Mouse (Mus musculus) G1E (cell line): ENCODE data around the gene Arhgef7.

Source experiments
- CTCF ChIP-seq: IDR thresholded peaks from 2 replicates; pipeline ENCODE4 v1.5.1; 2012; ENCODE audit warnings: low read depth, low read length, inconsistent platforms, mixed read lengths
- GATA1 ChIP-seq: IDR thresholded peaks from 2 replicates; pipeline ENCODE4 v1.6.1; 2012; ENCODE audit warnings: borderline replicate concordance, low read length, inconsistent platforms, mixed read lengths
- GATA2 ChIP-seq: IDR thresholded peaks from 2 replicates; pipeline ENCODE4 v1.6.1; 2012; ENCODE audit warnings: low read depth, low read length, inconsistent platforms, borderline replicate concordance
- TAL1 ChIP-seq: conservative IDR thresholded peaks from 2 replicates; pipeline ENCODE4 v1.6.1; 2012; ENCODE audit warnings: low read depth, low read length, inconsistent platforms, mixed read lengths

GRCm38 (mm10) chr8:11735672-11736235 lies 8.2 kb downstream of the Arhgef7 start:
- no peak for TF ChIP-seq GATA2
- no peak for TF ChIP-seq CTCF
- TF ChIP-seq GATA1 = no peak
- TF ChIP-seq TAL1 = no peak
